Comparison of ENCODE assay signal across 8 mouse cellular contexts in the genomic region with DNA sequence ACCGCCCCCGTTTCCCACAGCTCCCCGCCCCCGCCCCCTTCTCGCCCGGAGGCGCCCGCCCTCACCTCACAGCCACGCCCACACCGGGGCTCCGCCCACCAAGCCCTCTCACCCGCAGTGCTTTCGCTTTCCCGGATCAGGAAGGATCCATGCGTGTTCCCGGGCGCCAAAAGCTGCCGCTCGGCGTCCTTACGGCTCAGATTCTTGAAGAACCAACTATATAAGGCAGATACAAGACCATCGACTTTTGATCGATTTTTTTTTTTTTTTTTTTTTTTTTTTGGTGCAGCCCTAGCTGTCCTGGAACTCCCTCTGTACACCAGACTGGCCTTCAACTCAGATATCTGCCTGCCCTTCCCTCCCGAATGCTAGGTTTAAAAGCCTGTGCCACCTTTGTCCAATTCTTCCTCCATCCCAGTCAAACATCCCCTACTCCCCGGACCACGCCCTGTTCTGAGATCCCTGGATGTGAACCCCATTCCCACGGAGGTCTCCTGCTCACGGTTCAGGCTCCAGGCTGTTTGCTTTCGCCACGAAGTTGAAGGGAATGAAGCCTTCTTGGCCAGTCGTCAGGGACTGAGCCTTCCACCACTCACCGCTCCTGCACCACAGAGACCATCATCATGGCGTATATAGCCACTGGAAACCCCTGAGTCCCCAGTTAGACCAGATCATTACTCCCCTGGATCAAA. TPM values are rescaled to one million over a fixed set of nuclear protein-coding genes. Genes with fewer than 3 reads are reported as not detected.
A peak's percentile ranks its signal among the peaks of the same experiment; 100 is the strongest.
DNase-seq lines count a peak whose midpoint lies in the region; ATAC-seq and TF ChIP-seq lines count a peak whose summit lies in the region.

No protein-coding gene starts in this region.

- H3K9ac ChIP-seq in forebrain, embryonic 11.5 days (ENCODE audit: low read length) = peak overlapping the region; percentile 66
- H3K9ac ChIP-seq in heart, embryonic 16.5 days (ENCODE audit: low read length) = peak overlapping the region; percentile 72
- H3K9ac ChIP-seq in liver, embryonic 14.5 days (replicated peaks) = peak overlapping the region; percentile 61
- H3K9ac ChIP-seq in stomach, embryonic 15.5 days = 0 out of 2 replicates have a peak overlapping the region, but pooled peaks have one; percentile 23

- no peak overlapping the region for H3K27ac ChIP-seq in forebrain, embryonic 11.5 days (ENCODE audit: low read depth, low read length)
- H3K27ac ChIP-seq in heart, embryonic 16.5 days (ENCODE audit: low read length) = peak overlapping the region; percentile 50
- H3K27ac ChIP-seq in liver, embryonic 14.5 days = peak overlapping the region; percentile 80
- peak overlapping the region; percentile 71 for H3K27ac ChIP-seq in stomach, embryonic 15.5 days

- peak overlapping the region; percentile 82 for H3K4me2 ChIP-seq in forebrain, embryonic 11.5 days (ENCODE audit: low read depth, low read length, severe bottlenecking)
- peak overlapping the region; percentile 94 for H3K4me2 ChIP-seq in heart, embryonic 16.5 days (ENCODE audit: low read depth, low read length)
- peak overlapping the region; percentile 82 for H3K4me2 ChIP-seq in liver, embryonic 14.5 days (ENCODE audit: low read depth)
- H3K4me2 ChIP-seq in stomach, embryonic 15.5 days = peak overlapping the region; percentile 76

- H3K36me3 ChIP-seq in forebrain, embryonic 11.5 days (ENCODE audit: control insufficient read depth, insufficient read depth, low read length) = no peaks in the 10 kb centered on the region
- H3K36me3 ChIP-seq in heart, embryonic 16.5 days (ENCODE audit: control insufficient read depth, insufficient read depth) = no peaks in the 10 kb centered on the region
- H3K36me3 ChIP-seq in liver, embryonic 14.5 days (replicated peaks; ENCODE audit: control insufficient read depth, insufficient read depth, low read depth) = no peaks in the 10 kb centered on the region
- no peaks in the 10 kb centered on the region for H3K36me3 ChIP-seq in stomach, embryonic 15.5 days

- peak overlapping the region; percentile 46 for H3K4me3 ChIP-seq in forebrain, embryonic 11.5 days (ENCODE audit: low read depth, low read length)
- peak overlapping the region; percentile 60 for H3K4me3 ChIP-seq in heart, embryonic 16.5 days (ENCODE audit: low read length)
- H3K4me3 ChIP-seq in liver, embryonic 14.5 days (ENCODE audit: insufficient read depth in 1 of 2, low read depth in 2 of 2, low read length in 2 of 2) = peak overlapping the region; percentile 59 to 82
- H3K4me3 ChIP-seq in stomach, embryonic 15.5 days (replicated peaks) = peak overlapping the region; percentile 48

- ATAC-seq in forebrain, embryonic 11.5 days (replicated peaks; ENCODE audit: low FRiP score) = peak; percentile 65
- peak; percentile 84 for ATAC-seq in heart, embryonic 16.5 days (replicated peaks; ENCODE audit: extremely low read depth, insufficient read depth, low FRiP score)
- peak; percentile 69 for ATAC-seq in liver, embryonic 14.5 days (ENCODE audit: insufficient read depth)
- ATAC-seq in stomach, embryonic 15.5 days (ENCODE audit: insufficient read depth, low FRiP score, low read depth) = peak; percentile 70

- H3K9me3 ChIP-seq in forebrain, embryonic 11.5 days (ENCODE audit: control insufficient read depth, low read length) = no peaks in the 10 kb centered on the region
- no peaks in the 10 kb centered on the region for H3K9me3 ChIP-seq in heart, embryonic 16.5 days (replicated peaks; ENCODE audit: control insufficient read depth, low read length)
- H3K9me3 ChIP-seq in liver, embryonic 14.5 days (ENCODE audit: control insufficient read depth, low read length) = no peaks in the 10 kb centered on the region
- H3K9me3 ChIP-seq in stomach, embryonic 15.5 days = no peaks in the 10 kb centered on the region

- 9% methylated on average over 32 of the region's 33 CpGs for WGBS in forebrain, embryonic 11.5 days
- WGBS in heart, embryonic 16.5 days = 7% methylated on average over 33 of the region's 33 CpGs
- WGBS in liver, embryonic 14.5 days (ENCODE audit: insufficient replicate concordance) = 6% methylated on average over 33 of the region's 33 CpGs
- 5% methylated on average over 33 of the region's 33 CpGs for WGBS in stomach, embryonic 15.5 days

- peaks cover 9% of the 10 kb centered on the region; the same call in 1 of the 2 replicates for H3K4me1 ChIP-seq in forebrain, embryonic 11.5 days (replicated peaks; ENCODE audit: control insufficient read depth, insufficient read depth, low read length)
- peaks cover 11% of the 10 kb centered on the region for H3K4me1 ChIP-seq in heart, embryonic 16.5 days (ENCODE audit: control insufficient read depth, insufficient read depth, low read length)
- H3K4me1 ChIP-seq in liver, embryonic 14.5 days (replicated peaks; ENCODE audit: control insufficient read depth in 2 of 2, insufficient read depth in 2 of 2, low read length in 1 of 2) = peaks cover 29 to 30% of the 10 kb centered on the region in 2 experiments
- peaks cover 12% of the 10 kb centered on the region for H3K4me1 ChIP-seq in stomach, embryonic 15.5 days

- DNase-seq in CD8-positive naive resting alpha-beta T cell, adult 2 months (ENCODE audit: low read depth in 2 of 2, low spot score in 2 of 2) = peak; percentile 48 to 70
- peak; percentile 87 for DNase-seq in c-Kit-positive CD71-positive TER-119-positive erythroid progenitor cells, embryonic 14.5 days (ENCODE audit: low spot score)
- peak; percentile 97 for DNase-seq in forebrain, embryonic 11.5 days (ENCODE audit: low spot score)
- DNase-seq in kidney, postnatal 36 days = peak; percentile 94 to 98
- DNase-seq in liver, embryonic 14.5 days (ENCODE audit: low read depth in 3 of 3, low spot score in 3 of 3) = peak; percentile 70 to 73 (median 70)
- peak; percentile 93 for DNase-seq in neural tube, embryonic 10.5 days (ENCODE audit: extremely low spot score, low spot score)

- TF ChIP-seq CTCF in liver, embryonic 14.5 days (IDR thresholded peaks at IDR 0.05; ENCODE audit: low read depth) = no peak

- H3K27me3 ChIP-seq in forebrain, embryonic 11.5 days (ENCODE audit: control insufficient read depth, insufficient read depth, low read length) = no peaks in the 10 kb centered on the region
- H3K27me3 ChIP-seq in heart, embryonic 16.5 days (ENCODE audit: control insufficient read depth, insufficient read depth, low read length) = no peaks in the 10 kb centered on the region
- H3K27me3 ChIP-seq in liver, embryonic 14.5 days (ENCODE audit: control insufficient read depth, insufficient read depth, low read length) = peaks cover 13% of the 10 kb centered on the region
- H3K27me3 ChIP-seq in stomach, embryonic 15.5 days (replicated peaks) = no peaks in the 10 kb centered on the region

- no peak for TF ChIP-seq EP300 in liver, embryonic 14.5 days (IDR thresholded peaks at IDR 0.05; ENCODE audit: low read depth)

RNA-seq across cellular contexts. Expression of gene Hdac1, which starts 14.2 kb away (rescaled TPM):
- 262 and 282 TPM in 2 replicates for polyA plus RNA-seq in forebrain, embryonic 11.5 days (2014; fragmentation: Nextera tagmentation; extraction: Ambion mirVana)
- 123 and 139 TPM in 2 replicates for polyA plus RNA-seq in heart, embryonic 16.5 days (2015; fragmentation: Nextera tagmentation; extraction: Ambion mirVana)
- 59.4 and 76.5 TPM in 2 replicates for polyA plus RNA-seq in liver, embryonic 14.5 days (2012; rRNA removed)
- polyA plus RNA-seq in liver, embryonic 14.5 days (2014; fragmentation: Nextera tagmentation; extraction: Ambion mirVana) = 107 and 114 TPM in 2 replicates
- 197 and 200 TPM in 2 replicates for polyA plus RNA-seq in stomach, embryonic 15.5 days (2015; fragmentation: Nextera tagmentation; extraction: Ambion mirVana)

RNA-seq across cellular contexts. Expression of gene Lck, which starts 16.8 kb away (rescaled TPM):
- 11.5 and 13.8 TPM in 2 replicates for polyA plus RNA-seq in forebrain, embryonic 11.5 days (2014; fragmentation: Nextera tagmentation; extraction: Ambion mirVana)
- 45.9 and 121 TPM in 2 replicates for polyA plus RNA-seq in heart, embryonic 16.5 days (2015; fragmentation: Nextera tagmentation; extraction: Ambion mirVana)
- polyA plus RNA-seq in liver, embryonic 14.5 days (2012; rRNA removed) = 2.7 and 3.1 TPM in 2 replicates
- polyA plus RNA-seq in liver, embryonic 14.5 days (2014; fragmentation: Nextera tagmentation; extraction: Ambion mirVana) = 3.9 TPM in 2 replicates
- 6.3 and 6.9 TPM in 2 replicates for polyA plus RNA-seq in stomach, embryonic 15.5 days (2015; fragmentation: Nextera tagmentation; extraction: Ambion mirVana)

RNA-seq across cellular contexts. Expression of gene Fam167b, which starts 21.7 kb away (rescaled TPM):
- 0.71 and 1.1 TPM in 2 replicates for polyA plus RNA-seq in forebrain, embryonic 11.5 days (2014; fragmentation: Nextera tagmentation; extraction: Ambion mirVana)
- 5.1 and 5.7 TPM in 2 replicates for polyA plus RNA-seq in heart, embryonic 16.5 days (2015; fragmentation: Nextera tagmentation; extraction: Ambion mirVana)
- 7.6 TPM in 2 replicates for polyA plus RNA-seq in liver, embryonic 14.5 days (2012; rRNA removed)
- 5.4 and 5.8 TPM in 2 replicates for polyA plus RNA-seq in liver, embryonic 14.5 days (2014; fragmentation: Nextera tagmentation; extraction: Ambion mirVana)
- polyA plus RNA-seq in stomach, embryonic 15.5 days (2015; fragmentation: Nextera tagmentation; extraction: Ambion mirVana) = 3.5 and 3.9 TPM in 2 replicates

RNA-seq across cellular contexts. Expression of gene Marcksl1, which starts 43.3 kb away (rescaled TPM):
- 1,728 and 1,922 TPM in 2 replicates for polyA plus RNA-seq in forebrain, embryonic 11.5 days (2014; fragmentation: Nextera tagmentation; extraction: Ambion mirVana)
- 262 and 287 TPM in 2 replicates for polyA plus RNA-seq in heart, embryonic 16.5 days (2015; fragmentation: Nextera tagmentation; extraction: Ambion mirVana)
- polyA plus RNA-seq in liver, embryonic 14.5 days (2012; rRNA removed) = 30.6 and 34.8 TPM in 2 replicates
- 38.2 and 42.0 TPM in 2 replicates for polyA plus RNA-seq in liver, embryonic 14.5 days (2014; fragmentation: Nextera tagmentation; extraction: Ambion mirVana)
- polyA plus RNA-seq in stomach, embryonic 15.5 days (2015; fragmentation: Nextera tagmentation; extraction: Ambion mirVana) = 490 and 533 TPM in 2 replicates

RNA-seq across cellular contexts. Expression of gene Eif3i, which starts 43.8 kb away (rescaled TPM):
- polyA plus RNA-seq in forebrain, embryonic 11.5 days (2014; fragmentation: Nextera tagmentation; extraction: Ambion mirVana) = 251 and 272 TPM in 2 replicates
- polyA plus RNA-seq in heart, embryonic 16.5 days (2015; fragmentation: Nextera tagmentation; extraction: Ambion mirVana) = 178 and 180 TPM in 2 replicates
- polyA plus RNA-seq in liver, embryonic 14.5 days (2012; rRNA removed) = 223 and 242 TPM in 2 replicates
- 201 and 225 TPM in 2 replicates for polyA plus RNA-seq in liver, embryonic 14.5 days (2014; fragmentation: Nextera tagmentation; extraction: Ambion mirVana)
- 263 and 265 TPM in 2 replicates for polyA plus RNA-seq in stomach, embryonic 15.5 days (2015; fragmentation: Nextera tagmentation; extraction: Ambion mirVana)
